Mouse (Mus musculus): ENCODE measurements at regions not wholly inside any gene's neighbourhood (a gene's known extent, or its start where the extent isn't known, plus 50 kb on each side); places are given as distances from the start of the nearest gene placed in this dataset.
"Not testable (repeated sequence)": the region's sequence is repeated elsewhere in the genome, so short reads cannot be mapped to it uniquely, and the experiment has no call there.

DNA sequence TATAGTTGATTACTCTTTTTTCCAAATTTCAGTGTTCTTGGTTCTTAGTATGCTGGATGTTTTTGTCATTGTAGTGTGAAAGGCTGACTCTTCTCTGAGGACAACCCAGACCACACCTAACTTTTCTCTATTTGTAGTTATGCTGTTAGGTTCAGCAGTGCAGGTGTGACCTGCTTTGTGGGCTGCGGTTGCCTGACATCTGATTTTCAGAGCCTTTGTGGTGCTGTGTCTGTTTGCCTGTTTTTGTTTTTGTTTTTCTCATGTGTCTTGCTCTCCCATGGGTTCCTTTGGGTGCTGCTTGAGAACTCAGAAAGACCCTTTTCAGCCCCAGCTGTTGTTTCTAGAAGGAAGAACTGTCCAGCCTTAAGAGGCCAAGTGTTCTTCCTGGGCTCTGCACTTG, 52.0 kb upstream of the Trpm1 start:
- no peak overlapping the region for H3K4me3 ChIP-seq
- no peak overlapping the region for H3K27ac ChIP-seq
- WGBS = 95% methylated on average over 1 of the region's 1 CpGs
- H3K36me3 ChIP-seq = no peaks in the 10 kb centered on the region
- no peak for ATAC-seq (ENCODE audit: low FRiP score, low read depth)
- H3K4me1 ChIP-seq = no peaks in the 10 kb centered on the region
- no peaks in the 10 kb centered on the region for H3K27me3 ChIP-seq (replicated peaks)
- H3K4me2 ChIP-seq (replicated peaks) = no peak overlapping the region
- H3K9me3 ChIP-seq = no peaks in the 10 kb centered on the region
- H3K9ac ChIP-seq = no peak overlapping the region

DNA sequence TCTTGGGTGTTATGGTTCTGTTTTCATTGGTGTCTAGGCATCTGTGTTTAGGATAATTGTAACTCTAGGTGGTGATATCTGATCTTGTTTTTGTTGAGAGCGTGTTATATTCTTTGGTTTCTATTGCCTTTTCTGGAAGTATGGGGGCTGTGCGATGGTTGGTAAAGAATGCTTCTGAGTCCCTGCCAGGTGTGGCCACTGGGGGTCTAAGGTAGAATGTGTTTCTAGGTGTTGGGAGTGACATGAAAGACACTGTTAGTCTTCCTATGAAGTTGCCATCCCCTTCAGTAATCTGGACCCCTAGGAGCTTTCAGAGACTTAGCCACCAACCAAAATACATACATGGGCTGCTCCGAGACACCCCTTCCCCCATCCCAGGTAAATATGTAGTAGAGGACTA, 54.0 kb upstream of the Trpm1 start:
- H3K9me3 ChIP-seq = no peaks in the 10 kb centered on the region
- no peak overlapping the region for H3K4me2 ChIP-seq (replicated peaks)
- H3K4me3 ChIP-seq = no peak overlapping the region
- ATAC-seq (ENCODE audit: low FRiP score, low read depth) = no peak
- H3K27me3 ChIP-seq (replicated peaks) = no peaks in the 10 kb centered on the region
- H3K36me3 ChIP-seq = no peaks in the 10 kb centered on the region
- H3K27ac ChIP-seq = no peak overlapping the region
- WGBS = 97% methylated on average over 3 of the region's 3 CpGs
- H3K4me1 ChIP-seq = no peaks in the 10 kb centered on the region
- H3K9ac ChIP-seq = no peak overlapping the region

DNA sequence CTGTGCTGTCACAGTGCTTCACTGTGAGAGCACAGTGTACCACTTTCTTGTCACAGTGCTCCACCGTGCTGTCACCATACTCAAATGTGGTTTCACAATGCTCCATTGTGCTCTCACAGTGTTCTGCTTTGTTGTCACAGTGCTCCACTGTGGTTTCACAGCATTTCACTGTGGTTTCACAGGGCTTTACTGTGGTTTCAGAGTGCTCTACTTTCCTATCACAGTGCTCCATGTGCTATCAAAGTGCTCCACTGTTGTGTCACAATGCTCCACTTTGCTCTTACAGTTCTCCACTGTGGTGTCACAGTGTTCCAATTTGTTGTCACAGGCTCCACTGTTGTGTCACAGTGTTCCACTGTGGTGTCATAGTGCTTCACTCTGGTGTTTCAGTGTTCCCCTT, 63.6 kb upstream of the Trpm1 start:
- H3K4me1 ChIP-seq = no peaks in the 10 kb centered on the region
- no peaks in the 10 kb centered on the region for H3K36me3 ChIP-seq
- H3K9ac ChIP-seq = no peak overlapping the region
- H3K4me3 ChIP-seq = no peak overlapping the region
- no peak overlapping the region for H3K27ac ChIP-seq
- 86% methylated on average over 1 of the region's 1 CpGs for whole genome bisulfite sequencing
- H3K4me2 ChIP-seq (replicated peaks) = no peak overlapping the region
- no peaks in the 10 kb centered on the region for H3K9me3 ChIP-seq
- no peak for ATAC-seq (ENCODE audit: low FRiP score, low read depth)
- H3K27me3 ChIP-seq (replicated peaks) = no peaks in the 10 kb centered on the region

DNA sequence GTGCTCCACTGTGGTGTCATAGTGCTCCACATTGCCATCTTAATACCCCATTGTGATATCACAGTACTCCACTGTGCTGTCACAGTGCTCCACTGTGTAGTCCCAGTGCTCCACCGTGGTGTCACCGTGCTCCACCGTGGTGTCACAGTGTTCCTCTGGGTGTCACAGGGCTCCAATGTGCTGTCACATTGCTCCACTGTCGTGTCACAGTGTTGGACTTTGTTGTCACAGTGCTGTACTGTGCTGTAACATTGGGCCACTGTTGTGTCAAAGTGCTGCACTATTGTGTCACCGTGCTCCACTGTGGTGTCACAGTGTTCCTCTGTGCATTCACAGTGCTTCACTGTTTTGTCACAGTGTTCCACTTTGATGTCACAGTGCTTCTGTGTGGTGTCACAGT, 64.6 kb upstream of the Trpm1 start:
- Histone ChIP-seq H3K9me3 (no peaks in the 10 kb centered on the region), H3K27me3 (replicated peaks) (no peaks in the 10 kb centered on the region), H3K4me3 (no peak overlapping the region), H3K4me2 (replicated peaks) (no peak overlapping the region), H3K36me3 (no peaks in the 10 kb centered on the region), H3K27ac (no peak overlapping the region), H3K4me1 (no peaks in the 10 kb centered on the region), H3K9ac (no peak overlapping the region)
- WGBS = 91% methylated on average over 5 of the region's 5 CpGs
- no peak for ATAC-seq (ENCODE audit: low FRiP score, low read depth)

DNA sequence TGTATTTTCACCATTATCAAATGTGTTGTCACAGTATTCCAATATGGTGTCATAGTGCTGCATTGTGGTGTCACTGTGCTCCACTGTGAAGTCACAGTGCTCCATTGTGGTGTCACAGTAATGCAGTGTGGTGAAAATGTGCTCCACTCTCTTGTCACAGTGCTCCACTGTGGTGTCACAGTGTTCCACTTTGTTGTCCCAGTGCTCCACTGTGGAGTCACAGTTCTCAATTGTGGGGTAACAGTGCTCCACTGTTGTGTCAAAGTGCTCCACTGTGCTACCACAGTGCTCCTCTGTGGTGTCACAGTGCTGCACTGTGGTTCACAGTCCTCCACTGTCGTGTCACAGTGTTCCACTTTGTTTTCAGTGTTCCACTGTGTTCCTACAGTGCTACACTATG, 69.7 kb upstream of the Trpm1 start:
- H3K4me2 ChIP-seq (replicated peaks); H3K4me3 ChIP-seq; H3K9me3 ChIP-seq; H3K36me3 ChIP-seq; H3K27ac ChIP-seq; H3K9ac ChIP-seq; H3K27me3 ChIP-seq (replicated peaks); H3K4me1 ChIP-seq; ATAC-seq (ENCODE audit: low FRiP score, low read depth): not testable (repeated sequence)
- 60% methylated on average over 1 of the region's 1 CpGs for WGBS

DNA sequence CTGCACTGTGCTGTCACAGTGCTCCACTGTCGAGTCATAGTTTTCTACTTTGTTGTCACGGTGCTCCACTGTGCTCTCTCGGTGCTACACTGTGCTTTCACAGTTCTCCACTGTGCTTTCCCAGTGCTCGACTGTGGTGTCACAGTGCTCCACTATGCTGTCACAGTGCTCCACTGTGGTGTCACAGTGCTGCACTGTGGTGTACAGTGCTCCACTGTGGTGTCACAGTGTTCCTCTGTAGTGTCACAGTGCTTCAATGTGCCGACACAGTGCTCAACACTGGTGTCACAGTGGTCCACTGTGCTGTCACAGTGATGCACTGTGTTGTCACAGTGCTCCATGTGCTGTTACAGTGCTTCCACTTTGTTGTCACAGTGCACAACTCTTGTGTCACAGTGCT, 71.0 kb upstream of the Trpm1 start:
- 86% methylated on average over 5 of the region's 5 CpGs for WGBS
- Histone ChIP-seq H3K27ac (no peak overlapping the region), H3K4me2 (replicated peaks) (no peak overlapping the region), H3K9ac (no peak overlapping the region), H3K36me3 (no peaks in the 10 kb centered on the region), H3K4me3 (no peak overlapping the region), H3K9me3 (no peaks in the 10 kb centered on the region), H3K27me3 (replicated peaks) (no peaks in the 10 kb centered on the region), H3K4me1 (no peaks in the 10 kb centered on the region)
- no peak for ATAC-seq (ENCODE audit: low FRiP score, low read depth)

DNA sequence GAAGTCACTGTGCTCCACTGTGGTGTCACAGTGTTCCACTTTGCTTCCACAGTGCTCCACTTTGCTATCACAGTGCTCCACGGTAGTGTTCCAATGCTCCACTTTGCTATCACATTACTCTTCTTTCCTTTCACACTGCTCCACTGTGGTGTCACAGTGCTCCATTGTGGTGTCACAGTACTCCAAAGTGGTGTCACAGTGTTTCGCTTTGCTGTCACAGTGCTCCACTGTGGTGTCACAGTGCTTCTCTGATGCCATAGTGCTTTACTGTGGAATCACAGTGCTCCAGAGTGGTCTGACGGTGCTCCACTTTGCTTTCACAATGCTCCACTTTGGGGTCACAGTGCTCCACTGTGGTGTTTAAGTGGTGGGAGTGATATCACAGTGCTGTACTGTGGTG, 71.4 kb upstream of the Trpm1 start:
- Histone ChIP-seq H3K27me3 (replicated peaks) (no peaks in the 10 kb centered on the region), H3K9ac (no peak overlapping the region), H3K36me3 (no peaks in the 10 kb centered on the region), H3K4me3 (no peak overlapping the region), H3K27ac (no peak overlapping the region), H3K9me3 (no peaks in the 10 kb centered on the region), H3K4me2 (replicated peaks) (no peak overlapping the region), H3K4me1 (no peaks in the 10 kb centered on the region)
- no peak for ATAC-seq (ENCODE audit: low FRiP score, low read depth)
- WGBS = 88% methylated on average over 3 of the region's 3 CpGs

DNA sequence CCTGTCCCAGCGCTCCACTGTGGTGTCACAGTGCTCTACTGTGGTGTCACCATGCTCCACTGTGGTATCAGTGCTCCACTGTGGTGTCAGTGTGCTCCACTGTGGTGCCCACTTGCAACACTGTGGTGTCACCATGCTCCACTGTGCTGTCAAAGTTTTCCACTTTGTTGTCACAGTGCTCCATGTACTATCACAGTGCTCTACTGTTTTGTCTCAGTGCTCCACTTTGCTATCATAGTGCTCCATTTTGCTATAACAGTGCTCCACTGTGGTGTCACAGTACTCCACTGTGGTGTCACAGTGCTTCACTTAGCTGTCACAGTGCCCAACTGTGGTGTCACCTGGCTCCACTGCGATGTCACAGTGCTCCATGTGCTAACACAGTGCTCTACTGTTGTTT, 72.0 kb upstream of the Trpm1 start:
- no peak overlapping the region for H3K4me2 ChIP-seq (replicated peaks)
- no peak overlapping the region for H3K4me3 ChIP-seq
- no peaks in the 10 kb centered on the region for H3K27me3 ChIP-seq (replicated peaks)
- H3K27ac ChIP-seq = no peak overlapping the region
- H3K36me3 ChIP-seq = no peaks in the 10 kb centered on the region
- H3K9me3 ChIP-seq = no peaks in the 10 kb centered on the region
- H3K9ac ChIP-seq = no peak overlapping the region
- 61% methylated on average over 2 of the region's 2 CpGs for WGBS
- no peaks in the 10 kb centered on the region for H3K4me1 ChIP-seq
- no peak for ATAC-seq (ENCODE audit: low FRiP score, low read depth)

DNA sequence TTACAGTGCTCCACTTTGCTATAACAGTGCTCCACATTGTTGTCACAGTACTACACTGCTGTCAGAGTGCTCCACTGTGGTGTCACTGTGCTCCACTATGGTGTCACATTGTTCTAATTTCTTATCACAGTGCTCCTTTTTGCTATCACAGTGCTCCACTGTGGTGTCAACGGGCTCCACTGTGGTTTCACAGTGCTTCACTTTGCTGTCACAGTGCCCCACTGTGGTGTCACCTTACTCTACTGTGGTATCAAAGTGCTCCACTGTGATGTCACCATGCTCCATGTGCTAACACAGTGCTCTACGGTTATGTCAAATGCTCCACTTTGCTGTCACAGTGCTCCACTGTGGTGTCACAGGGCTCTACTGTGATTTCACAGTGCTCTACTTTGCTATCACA, 72.6 kb upstream of the Trpm1 start:
- Histone ChIP-seq H3K27ac (no peak overlapping the region), H3K27me3 (replicated peaks) (no peaks in the 10 kb centered on the region), H3K4me3 (no peak overlapping the region), H3K9me3 (no peaks in the 10 kb centered on the region), H3K4me1 (no peaks in the 10 kb centered on the region), H3K36me3 (no peaks in the 10 kb centered on the region), H3K4me2 (replicated peaks) (no peak overlapping the region), H3K9ac (no peak overlapping the region)
- ATAC-seq (ENCODE audit: low FRiP score, low read depth) = no peak
- 85% methylated on average over 2 of the region's 2 CpGs for WGBS

DNA sequence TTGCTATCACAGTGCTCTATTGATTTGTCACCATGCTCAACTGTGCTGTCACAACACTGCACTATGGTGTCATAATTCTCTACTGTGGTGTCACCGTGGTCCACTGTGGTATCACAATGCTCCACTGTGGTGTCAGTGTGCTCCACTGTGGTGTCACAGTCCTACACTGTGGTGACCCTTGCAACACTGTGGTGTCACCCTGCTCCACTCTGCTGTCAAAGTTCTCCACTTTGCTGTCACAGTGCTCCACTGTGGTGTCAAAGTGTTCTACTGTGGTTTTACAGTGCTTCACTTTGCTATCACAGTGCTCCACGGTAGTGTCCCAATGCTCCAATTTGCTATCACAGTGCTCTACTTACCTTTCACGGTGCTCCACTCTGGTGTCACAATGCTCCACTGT, 74.3 kb upstream of the Trpm1 start:
- Histone ChIP-seq H3K4me2 (replicated peaks) (no peak overlapping the region), H3K4me3 (no peak overlapping the region), H3K36me3 (no peaks in the 10 kb centered on the region), H3K27ac (no peak overlapping the region), H3K9me3 (no peaks in the 10 kb centered on the region), H3K27me3 (replicated peaks) (no peaks in the 10 kb centered on the region), H3K9ac (no peak overlapping the region), H3K4me1 (no peaks in the 10 kb centered on the region)
- no peak for ATAC-seq (ENCODE audit: low FRiP score, low read depth)
- WGBS = 92% methylated on average over 3 of the region's 3 CpGs

DNA sequence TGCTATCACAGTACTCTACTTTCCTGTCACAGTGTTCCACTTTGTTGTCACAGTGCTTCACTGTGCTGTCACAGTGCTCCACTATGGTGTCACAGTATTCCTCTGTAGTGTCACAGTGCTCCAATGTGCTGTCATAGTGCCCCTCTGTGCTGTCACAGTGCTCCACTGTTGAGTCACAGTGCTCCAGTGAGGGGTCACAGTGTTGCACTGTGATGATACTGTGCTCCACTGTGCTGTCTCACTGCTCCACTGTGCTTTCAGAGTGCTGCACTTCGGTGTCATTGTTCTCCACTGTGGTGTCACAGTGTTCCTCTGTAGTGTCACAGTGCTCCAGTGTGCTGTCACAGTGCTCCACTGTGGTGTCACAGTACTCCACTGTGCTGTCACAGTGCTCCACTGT, 75.0 kb upstream of the Trpm1 start:
- H3K4me1 ChIP-seq = no peaks in the 10 kb centered on the region
- 73% methylated on average over 1 of the region's 1 CpGs for WGBS
- ATAC-seq (ENCODE audit: low FRiP score, low read depth) = no peak
- H3K4me2 ChIP-seq (replicated peaks) = no peak overlapping the region
- H3K27ac ChIP-seq = no peak overlapping the region
- H3K9me3 ChIP-seq = no peaks in the 10 kb centered on the region
- H3K4me3 ChIP-seq = no peak overlapping the region
- H3K9ac ChIP-seq = no peak overlapping the region
- no peaks in the 10 kb centered on the region for H3K27me3 ChIP-seq (replicated peaks)
- H3K36me3 ChIP-seq = no peaks in the 10 kb centered on the region

DNA sequence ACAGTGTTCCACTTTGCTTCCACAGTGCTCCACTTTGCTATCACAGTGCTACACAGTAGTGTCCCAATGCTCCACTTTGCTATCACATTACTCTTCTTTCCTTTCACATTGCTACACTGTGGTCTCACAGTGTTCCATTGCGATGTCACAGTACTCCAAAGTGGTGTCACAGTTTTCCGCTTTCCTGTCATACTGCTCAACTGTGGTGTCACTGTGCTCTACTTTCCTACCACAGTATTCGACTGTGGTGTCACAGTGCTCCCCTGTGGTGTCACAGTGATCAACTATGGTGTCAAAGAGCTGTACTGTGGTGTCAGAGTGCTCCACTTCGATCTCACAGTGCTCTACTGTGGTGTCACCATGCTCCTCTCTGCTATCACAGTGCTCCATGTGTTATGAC, 76.1 kb upstream of the Trpm1 start:
- H3K4me3 ChIP-seq = no peak overlapping the region
- 75% methylated on average over 4 of the region's 4 CpGs for WGBS

DNA sequence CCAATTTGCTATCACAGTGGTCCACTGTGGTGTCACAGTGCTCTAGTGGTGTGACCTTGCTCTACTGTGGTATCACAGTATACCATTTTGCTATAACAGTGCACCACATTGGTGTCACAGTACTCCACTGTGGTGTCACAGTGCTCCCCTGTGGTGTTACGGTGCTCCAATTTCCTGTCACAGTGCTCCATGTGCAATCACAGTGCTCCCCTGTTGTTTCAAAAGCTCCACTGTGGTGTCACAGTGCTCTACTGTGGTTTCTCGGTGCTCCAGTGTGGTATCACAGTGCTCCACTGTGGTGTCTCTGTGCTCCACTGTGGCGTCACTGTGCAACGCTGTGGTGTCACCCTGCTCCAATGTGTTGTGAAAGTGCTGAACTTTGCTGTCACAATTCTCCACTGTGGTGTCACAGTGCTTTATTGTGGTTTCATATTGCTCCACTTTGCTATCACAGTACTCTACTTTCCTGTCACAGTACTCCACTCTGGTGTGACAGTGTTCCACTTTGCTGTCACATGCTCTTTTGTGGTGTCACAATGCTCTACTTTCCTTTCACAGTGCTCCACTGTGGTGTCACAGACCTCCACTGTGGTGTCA, 76.8 kb upstream of the Trpm1 start:
- no peaks in the 10 kb centered on the region for H3K9me3 ChIP-seq
- no peak overlapping the region for H3K27ac ChIP-seq
- no peaks in the 10 kb centered on the region for H3K4me1 ChIP-seq
- no peak for ATAC-seq (ENCODE audit: low FRiP score, low read depth)
- H3K4me2 ChIP-seq (replicated peaks) = no peak overlapping the region
- WGBS = 89% methylated on average over 4 of the region's 4 CpGs
- H3K36me3 ChIP-seq = no peaks in the 10 kb centered on the region
- no peak overlapping the region for H3K4me3 ChIP-seq
- H3K9ac ChIP-seq = no peak overlapping the region
- no peaks in the 10 kb centered on the region for H3K27me3 ChIP-seq (replicated peaks)

More for the DNA sequence above, 76.1 kb upstream of the Trpm1 start:
- Histone ChIP-seq H3K27me3 (replicated peaks) (no peaks in the 10 kb centered on the region), H3K9me3 (no peaks in the 10 kb centered on the region), H3K36me3 (no peaks in the 10 kb centered on the region), H3K4me1 (no peaks in the 10 kb centered on the region), H3K4me2 (replicated peaks) (no peak overlapping the region), H3K27ac (no peak overlapping the region), H3K9ac (no peak overlapping the region)
- no peak for ATAC-seq (ENCODE audit: low FRiP score, low read depth)

Data from neural tube, embryonic 12.5 days (tissue).